Mouse (Mus musculus) liver, embryonic 13.5 days (tissue): ENCODE data around the gene Mief1. TPM values are rescaled to one million over a fixed set of nuclear protein-coding genes. Genes with fewer than 3 reads are reported as not detected.

Source experiments
- polyA plus RNA-seq: library from polyadenylated mRNA; unstranded; fragments of >200 nt; fragmentation: Nextera tagmentation; extraction: Ambion mirVana; gene quantifications from 2 replicates; pipeline ENCODE4 v1.2.1, GENCODE M21; 2015

Mief1 gene
- polyA plus RNA-seq, 1 experiment from 2014 or later, result 18.4 TPM

Other genes starting within 250 kb of the Mief1 start
- 0.63 and 0.76 TPM in 2 replicates for gene Pdgfb, start 219.0 kb upstream of the Mief1 start, polyA plus RNA-seq
- 16.0 and 20.5 TPM in 2 replicates for gene Syngr1, start 142.7 kb upstream of the Mief1 start, polyA plus RNA-seq
- 807 and 835 TPM in 2 replicates for gene Rpl3, start 142.2 kb upstream of the Mief1 start, polyA plus RNA-seq
- gene Tab1, start 100.9 kb upstream of the Mief1 start, polyA plus RNA-seq, result 12.5 and 12.9 TPM in 2 replicates
- gene Mgat3, start 60.3 kb upstream of the Mief1 start, polyA plus RNA-seq, result 0.44 and 0.58 TPM in 2 replicates
- gene AC140267.1, start 1.8 kb downstream of the Mief1 start, polyA plus RNA-seq, result not detected in 2 replicates
- gene Atf4, start 21.2 kb downstream of the Mief1 start, polyA plus RNA-seq, result 138 and 152 TPM in 2 replicates
- gene Rps19bp1, start 30.3 kb downstream of the Mief1 start, polyA plus RNA-seq, result 39.6 and 41.9 TPM in 2 replicates
- gene Cacna1i, start 53.2 kb downstream of the Mief1 start, polyA plus RNA-seq, result not detected in 2 replicates